Comparison of ENCODE assay signal across 20 mouse cellular contexts in genomic region chr14:76195324-76195723, GRCm38 (mm10).
DNase-seq lines count a peak whose midpoint lies in the region; ATAC-seq and TF ChIP-seq lines count a peak whose summit lies in the region.
"Had no signal": no experiment of that assay in that cellular context is flagged by ENCODE, and none has a peak within 500 bp of the region (broad histone marks: within the 10 kb centered on the region; RNA-seq: fewer than 3 reads in every experiment).

No protein-coding gene starts in this region.

- H3K36me3 ChIP-seq in liver, adult 2 months (ENCODE audit: control insufficient read depth, insufficient read depth, low read length), result no peaks in the 10 kb centered on the region
- H3K36me3 ChIP-seq in liver, embryonic 11.5 days (ENCODE audit: control insufficient read depth, insufficient read depth, low read length), result no peaks in the 10 kb centered on the region
- H3K36me3 ChIP-seq: embryonic facial prominence, embryonic 10.5 days; forebrain, embryonic 15.5 days; G1E; heart, embryonic 12.5 days; limb, embryonic 12.5 days; liver, embryonic 15.5 days; neural tube, embryonic 15.5 days had no signal

- no peak overlapping the region for H3K4me2 ChIP-seq in liver, embryonic 11.5 days
- H3K4me2 ChIP-seq: forebrain, embryonic 15.5 days; heart, embryonic 12.5 days; limb, embryonic 12.5 days; liver, embryonic 15.5 days; midbrain, embryonic 11.5 days; neural tube, embryonic 15.5 days had no signal

- no peak overlapping the region for H3K4me3 ChIP-seq in liver, adult 2 months (ENCODE audit: insufficient read depth, low read depth, low read length)
- no peak overlapping the region for H3K4me3 ChIP-seq in liver, embryonic 11.5 days (ENCODE audit: low read depth, low read length)
- H3K4me3 ChIP-seq: embryonic facial prominence, embryonic 10.5 days; erythroblast, embryonic 14.5 days; forebrain, embryonic 15.5 days; heart, embryonic 12.5 days; limb, embryonic 12.5 days; liver, embryonic 15.5 days; neural tube, embryonic 15.5 days had no signal

- intact Hi-C loops in gastrocnemius, postnatal 14 days (cut with DNase I; ENCODE audit: low total_unique reads), result no loop called here

- H3K79me2 ChIP-seq in liver, adult 2 months (ENCODE audit: control insufficient read depth, insufficient read depth, low read length), result no peaks in the 10 kb centered on the region

- H3K27ac ChIP-seq in liver, adult 2 months (replicated peaks; ENCODE audit: insufficient read depth, low read depth, low read length), result no peak overlapping the region
- H3K27ac ChIP-seq in liver, embryonic 11.5 days (ENCODE audit: low read depth, low read length), result no peak overlapping the region
- H3K27ac ChIP-seq: embryonic facial prominence, embryonic 10.5 days; forebrain, embryonic 15.5 days; limb, embryonic 12.5 days; liver, embryonic 15.5 days; neural tube, embryonic 15.5 days had no signal

- WGBS in liver, adult 2 months, result 77% methylated on average over 10 of the region's 10 CpGs
- 62% methylated on average over 10 of the region's 10 CpGs for WGBS in liver, embryonic 11.5 days

- no peaks in the 10 kb centered on the region for H3K9me3 ChIP-seq in liver, embryonic 11.5 days (ENCODE audit: control insufficient read depth, low read length)
- H3K9me3 ChIP-seq: embryonic facial prominence, embryonic 10.5 days; forebrain, embryonic 15.5 days; G1E; heart, embryonic 12.5 days; limb, embryonic 12.5 days; liver, embryonic 15.5 days; neural tube, embryonic 15.5 days had no signal

- no peaks in the 10 kb centered on the region for H3K27me3 ChIP-seq in liver, adult 2 months (ENCODE audit: control insufficient read depth, insufficient read depth, low read length)
- H3K27me3 ChIP-seq in liver, embryonic 11.5 days (replicated peaks; ENCODE audit: control insufficient read depth, insufficient read depth, low read length), result no peaks in the 10 kb centered on the region
- H3K27me3 ChIP-seq: forebrain, embryonic 15.5 days; heart, embryonic 12.5 days; limb, embryonic 12.5 days; liver, embryonic 15.5 days; neural tube, embryonic 15.5 days had no signal

- no peak for ATAC-seq in liver, embryonic 11.5 days (replicated peaks; ENCODE audit: low FRiP score)
- ATAC-seq in common myeloid progenitor, adult 5-6 weeks (replicated peaks; ENCODE audit: low read depth, poor library complexity, severe bottlenecking), result peak; percentile 66
- ATAC-seq: forebrain, embryonic 15.5 days had no signal

- no peak for TF ChIP-seq POLR2A in liver, adult 2 months (IDR thresholded peaks at IDR 0.05; ENCODE audit: extremely low read depth, insufficient read depth, low read length)

- no peak for TF ChIP-seq CTCF in liver, adult 2 months (IDR thresholded peaks at IDR 0.05; ENCODE audit: low read depth, low read length)

- no peak overlapping the region for H3K9ac ChIP-seq in liver, adult 2 months (ENCODE audit: low read depth, low read length)
- H3K9ac ChIP-seq in liver, embryonic 11.5 days (ENCODE audit: low read depth, low read length), result no peak overlapping the region
- H3K9ac ChIP-seq: forebrain, embryonic 15.5 days; heart, embryonic 12.5 days; limb, embryonic 12.5 days; liver, embryonic 15.5 days; neural tube, embryonic 15.5 days had no signal

- no peaks in the 10 kb centered on the region for H3K4me1 ChIP-seq in liver, adult 2 months (ENCODE audit: control insufficient read depth, insufficient read depth, low read length)
- no peaks in the 10 kb centered on the region for H3K4me1 ChIP-seq in liver, embryonic 11.5 days (replicated peaks; ENCODE audit: control insufficient read depth, insufficient read depth, low read length)
- H3K4me1 ChIP-seq: limb, embryonic 12.5 days; liver, embryonic 15.5 days; neural tube, embryonic 15.5 days had no signal

- peak; percentile 18 for DNase-seq in liver, adult 2 months (ENCODE audit: extremely low read depth, low read depth, low spot score)
- DNase-seq in liver, embryonic 11.5 days (ENCODE audit: low spot score), result no peak
- DNase-seq in lung, postnatal 36 days, result peak; percentile 41
- peak; percentile 32 for DNase-seq in skeletal muscle tissue, adult 2 months (ENCODE audit: low read depth, low spot score)
- no peak for DNase-seq in gastrocnemius, postnatal 14 days
- no peak for DNase-seq in adrenal gland, adult (ENCODE audit: inconsistent age in 2 of 2, low spot score in 1 of 2)
- DNase-seq: cerebellum, adult 18-20 months; heart, postnatal 36 days; kidney, adult 2 months; kidney, postnatal 14 days had no signal

Comparison
In these comparisons a context has a peak if more than half of its experiments do, and no peak if none do; other contexts are left out.
1. DNase-seq: peak in liver, adult 2 months (single experiment), lung, postnatal 36 days (single experiment) and skeletal muscle tissue, adult 2 months (single experiment); none in liver, embryonic 11.5 days (single experiment), gastrocnemius, postnatal 14 days (single experiment) and adrenal gland, adult (0 of 2).